Mouse (Mus musculus) erythroblast, embryonic 14.5 days (primary cell): Measurements from ENCODE around the gene Trim24.
"Not testable (repeated sequence)": the region's sequence is repeated elsewhere in the genome, so short reads cannot be mapped to it uniquely, and the experiment has no call there.

Source experiments
- GATA1 ChIP-seq: IDR thresholded peaks from 2 replicates; pipeline ENCODE4 v1.6.1; 2012; ENCODE audit warnings: low read length, inconsistent platforms, mixed read lengths
- TAL1 ChIP-seq: IDR thresholded peaks from 3 replicates; pipeline ENCODE4 v1.6.1; 2012; ENCODE audit warnings: low read length, inconsistent platforms, mixed read lengths

GRCm38 (mm10) chr6:37844947-37845346, 25.7 kb upstream of the Trim24 start:
- not testable (repeated sequence) for TF ChIP-seq GATA1, TAL1
